Mouse (Mus musculus) brown adipose tissue, adult 24 weeks (tissue): ENCODE results near the gene Cmtm7. TPM values are rescaled to one million over a fixed set of nuclear protein-coding genes. Genes with fewer than 3 reads are reported as not detected.

Experiments used
- H3K27ac ChIP-seq: fragments of 200-500 bp; replicated peaks from 2 replicates; pipeline ENCODE4 v1.5.1; 2012; ENCODE audit warnings: low read depth, mild to moderate bottlenecking, low read length
- H3K4me1 ChIP-seq: fragments of 200-500 bp; 2 replicates; pipeline ENCODE4 v1.6.1; 2012; ENCODE audit warnings: low read length, mixed read lengths; ENCODE audit not compliant: control insufficient read depth, insufficient read depth, insufficient read length
- H3K4me3 ChIP-seq: fragments of 200-500 bp; 2 replicates; pipeline ENCODE4 v1.5.1; 2012; ENCODE audit warnings: low read depth, mild to moderate bottlenecking, low read length, moderate library complexity; ENCODE audit not compliant: insufficient read depth
- polyA plus RNA-seq: library from polyadenylated mRNA; stranded (reverse); fragments of >200 nt; gene quantifications from 2 replicates; pipeline ENCODE4 v1.2.4, GENCODE M21; 2012; ENCODE audit not compliant: missing spikeins, insufficient read depth, insufficient read length

The Cmtm7 gene
- 1.9 and 7.8 TPM in 2 replicates for polyA plus RNA-seq

DNA sequence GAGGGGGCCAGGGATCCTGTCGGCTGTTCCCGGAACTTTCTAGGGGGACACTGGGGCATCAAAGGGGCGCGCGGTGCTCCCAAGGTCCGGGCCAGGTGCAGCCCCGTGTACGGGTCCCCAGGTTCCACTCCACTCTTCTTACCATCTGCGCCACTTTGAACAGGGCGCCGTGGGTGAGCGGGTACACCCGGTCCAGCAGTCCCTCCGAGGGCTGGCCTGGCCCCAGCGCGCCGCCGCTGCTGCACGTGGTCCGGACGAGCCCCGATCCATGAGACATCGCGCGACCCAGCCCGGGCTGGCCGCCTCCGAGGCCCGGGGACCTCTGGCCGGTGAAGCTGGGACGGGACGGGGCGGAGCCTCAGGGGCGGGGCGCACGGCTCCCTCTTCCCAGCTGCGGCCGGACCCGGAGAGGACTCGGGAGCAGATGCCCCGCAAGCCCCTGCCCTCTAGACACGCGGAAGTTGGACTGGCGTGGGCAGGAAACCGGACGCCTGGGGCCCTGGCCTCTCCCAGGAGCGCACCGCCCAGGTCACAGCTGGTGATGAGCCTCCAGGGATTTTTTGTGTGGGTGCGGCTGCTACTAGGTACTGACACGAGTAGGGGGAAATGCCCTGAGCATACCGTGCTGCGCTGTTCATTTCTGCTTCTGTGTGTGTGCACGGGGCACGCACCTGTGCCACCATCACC lies at the start of gene Cmtm7:
Gene Cmtm7, minus strand, starts transcription at position 331 of the 687 bp plus-strand sequence.
- peaks cover 2% of the 10 kb centered on the region; the same call in 1 of the 2 replicates for H3K4me1 ChIP-seq

DNA sequence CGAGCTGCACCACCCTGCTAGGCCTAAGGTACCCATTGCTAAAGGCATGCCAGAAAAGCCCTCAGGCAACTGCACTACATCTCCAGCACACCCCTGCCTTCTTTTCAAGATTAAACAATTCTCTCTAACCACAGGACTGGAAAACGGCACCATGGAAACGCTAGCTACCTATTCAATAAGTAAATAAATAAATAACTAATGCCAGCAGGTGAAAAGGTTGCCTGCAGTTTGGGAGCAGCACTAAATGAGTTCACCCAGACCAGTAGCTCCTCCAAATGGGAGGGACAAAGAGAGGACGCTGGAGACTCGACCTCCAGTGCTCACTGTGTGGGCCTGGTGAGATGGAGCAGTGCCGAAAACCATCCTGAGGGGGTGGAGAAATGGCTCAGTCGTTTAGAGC lies 48.7 kb upstream of the Cmtm7 start:
- H3K4me1 ChIP-seq: peaks cover 13% of the 10 kb centered on the region
- no peak overlapping the region for H3K4me3 ChIP-seq
- no peak overlapping the region for H3K27ac ChIP-seq

More for the DNA sequence above, at the start of gene Cmtm7:
- Histone ChIP-seq H3K4me3 (peak within 1 kb of the TSS; percentile 71), H3K27ac (peak within 1 kb of the TSS; percentile 75)

DNA sequence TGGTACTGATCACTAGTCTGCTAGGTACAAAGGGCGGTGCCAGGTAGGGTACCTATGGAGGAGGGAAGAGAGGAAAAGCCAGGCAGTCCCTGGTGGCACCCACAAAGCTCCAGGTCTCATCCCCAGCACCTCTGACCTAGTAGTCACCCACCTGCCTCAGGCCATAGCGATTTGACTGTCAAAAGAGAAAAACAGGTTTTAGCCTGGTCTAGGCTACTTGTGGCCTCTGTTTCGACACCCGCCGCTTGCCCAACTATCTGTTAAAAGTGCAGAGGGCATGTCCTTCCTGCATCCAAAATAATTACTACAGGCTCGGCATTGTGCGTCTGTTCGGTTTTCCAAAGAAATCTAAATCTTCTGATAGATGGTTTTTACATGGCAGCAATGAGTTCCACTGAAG lies 48.0 kb upstream of the Cmtm7 start:
- Histone ChIP-seq H3K4me3 (no peak overlapping the region), H3K27ac (no peak overlapping the region; the same call in 1 of the 2 replicates), H3K4me1 (peaks cover 13% of the 10 kb centered on the region)

DNA sequence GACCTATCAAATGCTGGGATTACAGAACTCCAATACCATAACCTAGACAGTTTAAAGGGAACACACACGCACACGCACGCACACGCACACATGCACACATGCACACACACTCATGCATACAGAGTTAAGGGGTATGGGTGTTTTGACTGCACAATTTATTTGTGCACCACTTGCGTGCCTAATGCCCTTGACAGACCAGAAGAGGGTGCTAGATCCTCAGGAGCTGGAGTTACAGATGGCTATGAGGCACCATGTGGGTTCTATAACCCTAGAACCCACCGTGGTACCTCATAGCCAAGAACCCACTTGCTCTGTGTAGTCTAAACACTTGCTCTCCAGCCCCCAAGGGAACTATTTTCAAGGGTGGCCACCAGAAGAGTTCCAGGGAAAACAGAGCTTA lies 46.7 kb upstream of the Cmtm7 start:
- no peak overlapping the region for H3K4me3 ChIP-seq
- peaks cover 13% of the 10 kb centered on the region for H3K4me1 ChIP-seq
- H3K27ac ChIP-seq: peak overlapping the region; percentile 76

DNA sequence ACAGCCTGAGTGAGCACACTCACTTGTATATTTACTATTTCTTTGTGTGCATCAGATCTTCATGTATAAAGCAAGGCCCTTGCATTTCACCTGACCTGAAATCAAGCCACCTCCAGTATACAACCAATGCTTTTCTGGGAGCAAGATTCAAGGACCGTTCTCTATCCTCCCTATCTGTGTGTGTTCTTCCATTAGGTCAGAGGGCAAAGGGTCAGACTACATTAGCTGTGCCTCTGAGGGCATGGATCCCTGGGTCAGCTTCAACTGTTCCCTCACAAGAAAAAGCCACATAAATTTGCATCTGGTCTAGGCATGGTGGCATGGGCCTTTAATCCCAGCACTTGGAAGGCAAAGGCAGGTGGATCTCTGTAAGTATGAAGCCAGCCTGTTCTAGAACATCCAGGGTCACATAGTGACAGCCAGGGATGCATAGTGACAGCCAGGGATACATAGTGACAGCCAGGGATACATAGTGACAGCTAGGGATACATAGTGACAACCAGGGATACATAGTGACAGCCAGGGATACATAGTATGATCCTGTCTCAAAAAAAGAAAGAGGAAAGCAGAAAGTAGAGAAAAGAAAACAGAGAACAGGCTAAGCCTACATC lies 45.7 kb upstream of the Cmtm7 start:
- Histone ChIP-seq H3K4me3 (no peak overlapping the region), H3K4me1 (peaks cover 13% of the 10 kb centered on the region), H3K27ac (peak overlapping the region; percentile 77)

DNA sequence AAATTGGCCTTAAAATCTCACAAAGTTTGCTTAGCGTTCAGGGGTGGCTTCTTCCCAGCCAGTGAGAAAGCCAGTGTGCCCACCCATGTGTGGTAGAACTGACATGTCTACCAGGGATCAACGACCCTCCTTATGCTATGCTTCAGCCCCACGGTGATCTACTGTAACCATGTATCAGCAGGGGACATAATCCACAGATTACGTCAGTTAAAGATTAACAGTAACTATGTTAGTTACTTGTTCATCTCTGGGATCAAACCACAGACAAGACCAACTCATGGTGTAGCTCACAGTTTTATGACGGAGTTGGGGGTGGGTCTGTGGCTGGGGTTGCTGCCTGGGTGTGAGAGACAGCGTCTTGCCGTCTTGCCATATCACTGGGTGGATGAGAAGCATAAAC lies 42.5 kb upstream of the Cmtm7 start:
- peaks cover 13% of the 10 kb centered on the region for H3K4me1 ChIP-seq
- H3K27ac ChIP-seq: no peak overlapping the region
- H3K4me3 ChIP-seq: no peak overlapping the region

DNA sequence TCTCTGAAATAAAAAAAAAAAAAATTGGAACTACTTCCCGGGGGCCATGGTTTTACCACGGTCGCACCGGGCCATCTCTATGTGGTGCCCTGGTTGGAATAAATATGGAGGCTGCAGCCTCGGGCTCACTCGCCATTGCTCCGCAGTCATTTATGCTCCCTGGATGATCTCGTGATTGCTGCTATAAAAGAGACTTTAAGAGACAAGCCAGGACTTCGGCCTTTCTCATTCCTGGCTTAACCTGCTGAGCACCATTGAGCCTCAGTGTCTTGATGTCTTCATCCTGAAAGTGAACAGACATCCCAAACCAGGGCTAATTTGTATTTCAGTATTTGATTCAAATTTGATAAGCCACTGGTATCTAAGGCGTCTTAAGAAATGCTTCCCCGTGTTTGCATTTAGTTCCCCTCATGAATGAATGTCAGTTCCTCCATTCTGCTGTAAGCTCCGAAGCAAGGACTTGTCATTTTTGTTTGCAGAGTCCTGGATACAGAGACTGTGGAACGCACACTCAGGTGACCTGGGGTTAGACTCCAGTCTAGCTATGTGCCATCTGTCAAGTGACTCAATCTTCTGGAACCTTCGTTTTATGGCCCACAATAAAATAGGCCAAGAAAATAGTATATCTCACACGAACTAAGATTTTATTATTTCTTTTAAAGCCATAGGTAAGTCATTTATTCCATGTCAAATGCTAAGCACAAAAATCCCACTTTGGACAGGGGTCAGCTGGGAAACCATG lies 40.1 kb upstream of the Cmtm7 start:
- H3K4me1 ChIP-seq: no peaks in the 10 kb centered on the region
- H3K4me3 ChIP-seq: no peak overlapping the region
- H3K27ac ChIP-seq: no peak overlapping the region

DNA sequence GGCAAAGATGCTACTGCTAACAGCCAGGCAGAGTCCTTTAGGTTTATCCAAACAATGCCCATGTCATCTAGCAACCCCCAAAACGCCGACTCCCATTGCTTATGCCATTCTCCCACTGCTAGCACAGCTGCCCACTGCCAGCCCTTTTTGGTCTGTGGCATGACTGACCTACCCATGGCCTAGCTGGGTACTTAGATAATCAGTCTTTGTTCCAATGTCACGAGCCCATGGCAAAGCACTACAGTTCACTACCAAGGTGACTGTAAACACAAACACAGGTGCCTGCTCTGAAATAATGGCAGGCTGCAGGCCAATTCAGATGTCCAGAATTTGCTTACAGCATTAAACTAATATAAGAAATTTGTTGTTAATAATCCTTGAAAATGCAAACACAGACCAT lies 37.3 kb upstream of the Cmtm7 start:
- Histone ChIP-seq H3K27ac (no peak overlapping the region), H3K4me1 (0 out of 2 replicates have a peak, but pooled peaks cover 3% of the 10 kb centered on the region), H3K4me3 (no peak overlapping the region)

DNA sequence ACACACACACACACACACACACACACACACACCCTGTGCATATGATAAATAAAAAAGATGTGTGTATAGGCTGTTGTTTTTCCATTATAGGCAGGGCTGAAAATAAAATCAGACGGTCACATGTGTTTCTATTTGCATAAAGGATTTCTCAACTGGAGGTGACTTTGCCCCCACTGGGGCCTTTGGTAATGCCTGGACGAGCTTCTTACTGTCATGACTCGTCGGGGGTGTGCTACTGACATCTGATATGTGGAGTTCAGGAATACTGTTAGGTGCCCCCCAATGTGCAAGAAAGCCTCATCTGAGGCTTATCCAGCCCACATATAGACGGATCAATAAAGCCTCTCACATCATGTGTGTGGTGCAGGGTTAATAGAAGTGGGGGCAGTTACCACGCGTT lies 35.4 kb upstream of the Cmtm7 start:
- H3K4me1 ChIP-seq: 0 out of 2 replicates have a peak, but pooled peaks cover 3% of the 10 kb centered on the region
- no peak overlapping the region for H3K4me3 ChIP-seq
- H3K27ac ChIP-seq: no peak overlapping the region

DNA sequence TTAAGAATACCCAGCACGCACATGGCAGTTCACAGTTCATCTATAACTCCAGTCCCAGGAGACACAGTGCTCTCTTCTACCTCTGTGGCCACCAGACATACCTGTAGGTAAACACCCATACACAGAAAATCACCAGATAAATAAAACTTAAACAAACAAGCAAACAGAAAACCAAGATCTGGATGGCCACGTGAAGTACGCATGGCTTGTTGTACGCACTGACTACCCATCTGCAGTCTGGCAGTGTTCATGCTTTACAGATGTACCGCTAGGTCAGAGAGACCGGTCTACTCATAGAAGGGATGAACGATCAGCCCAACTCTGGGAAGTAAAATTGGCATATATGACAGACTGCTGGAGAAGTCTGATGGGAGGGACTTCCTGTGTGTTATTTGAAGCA lies 34.5 kb upstream of the Cmtm7 start:
- Histone ChIP-seq H3K4me1 (peaks cover 5% of the 10 kb centered on the region), H3K27ac (no peak overlapping the region), H3K4me3 (no peak overlapping the region)

DNA sequence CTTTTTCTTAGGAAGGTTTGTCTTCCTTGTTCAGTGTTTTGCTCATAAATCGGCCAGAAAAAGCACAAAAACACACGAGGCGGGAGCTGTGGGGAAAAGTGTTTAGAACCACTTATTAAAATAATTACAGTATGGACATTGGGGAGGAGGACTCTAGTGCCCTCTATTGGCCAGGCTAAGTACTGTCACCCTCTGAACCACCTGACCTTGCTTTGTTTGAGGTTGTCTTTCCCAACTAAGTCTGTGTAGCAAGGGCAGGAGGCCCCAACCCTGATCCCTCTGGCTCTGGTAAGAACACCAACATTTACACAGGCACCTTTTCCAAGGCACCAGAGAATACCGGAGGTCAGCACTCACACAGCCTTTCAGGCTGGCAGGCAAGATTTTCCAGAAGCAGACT lies 33.7 kb upstream of the Cmtm7 start:
- H3K27ac ChIP-seq: no peak overlapping the region
- H3K4me1 ChIP-seq: peaks cover 9% of the 10 kb centered on the region
- H3K4me3 ChIP-seq: no peak overlapping the region

DNA sequence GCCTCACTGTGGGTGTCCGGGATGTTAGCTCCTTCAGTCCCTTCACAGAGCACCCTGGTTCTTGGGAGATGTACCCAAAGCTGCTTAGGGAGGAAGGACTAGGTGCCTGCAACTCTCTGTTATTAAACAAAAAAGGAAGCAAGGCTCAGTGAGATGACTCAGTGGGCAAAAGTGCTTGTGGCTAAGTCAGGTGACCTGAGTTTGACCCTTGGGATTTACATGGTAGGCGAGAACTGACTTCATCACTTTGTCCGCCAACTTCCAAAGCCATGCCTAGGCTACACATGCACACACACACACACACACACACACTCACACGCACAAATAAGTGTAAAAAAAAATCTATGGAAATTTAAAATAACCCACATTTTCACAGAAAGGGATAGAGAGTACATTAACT lies 30.3 kb upstream of the Cmtm7 start:
- peaks cover 9% of the 10 kb centered on the region for H3K4me1 ChIP-seq
- no peak overlapping the region for H3K27ac ChIP-seq
- no peak overlapping the region for H3K4me3 ChIP-seq

DNA sequence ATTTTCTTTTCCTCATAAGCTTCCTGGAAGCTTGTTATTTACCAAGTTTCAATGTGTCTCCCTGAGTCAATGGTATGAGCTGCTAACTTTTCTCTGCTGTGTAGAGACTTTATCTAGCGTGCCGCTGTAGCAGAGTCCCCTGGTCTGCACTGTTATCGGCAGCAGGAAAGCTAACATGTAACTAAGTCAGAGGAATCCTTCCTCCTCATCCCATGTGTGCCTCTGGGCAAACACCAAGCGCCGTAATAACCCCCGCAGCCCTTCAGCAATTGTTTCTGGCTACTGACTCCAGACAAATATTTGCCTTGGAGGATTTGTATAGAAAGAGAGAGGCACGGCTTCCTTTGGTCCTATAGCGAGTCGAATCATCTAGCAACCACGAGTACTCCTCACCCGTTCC lies 29.2 kb upstream of the Cmtm7 start:
- H3K4me3 ChIP-seq: no peak overlapping the region
- peaks cover 9% of the 10 kb centered on the region for H3K4me1 ChIP-seq
- H3K27ac ChIP-seq: no peak overlapping the region

DNA sequence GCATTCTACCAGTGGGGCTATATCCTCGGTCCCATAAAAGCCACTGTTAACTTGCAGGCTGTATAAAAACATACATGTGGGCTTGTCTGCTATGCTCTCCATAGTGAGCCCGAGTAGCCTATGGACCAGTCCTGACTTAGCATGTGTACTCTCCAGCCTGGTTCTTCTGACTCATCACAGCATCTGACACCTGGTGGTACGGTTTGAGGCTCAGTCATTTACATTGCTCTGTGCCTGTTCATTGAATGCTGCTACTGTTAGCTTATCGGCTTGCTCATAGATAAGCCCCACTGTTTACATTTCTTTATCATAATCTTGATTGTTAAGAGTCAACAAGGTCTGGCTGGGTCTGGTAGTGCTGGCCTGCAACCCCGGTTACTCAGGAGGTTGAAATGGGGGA lies 27.0 kb upstream of the Cmtm7 start:
- no peak overlapping the region for H3K27ac ChIP-seq
- no peak overlapping the region for H3K4me3 ChIP-seq
- H3K4me1 ChIP-seq: peaks cover 15% of the 10 kb centered on the region

DNA sequence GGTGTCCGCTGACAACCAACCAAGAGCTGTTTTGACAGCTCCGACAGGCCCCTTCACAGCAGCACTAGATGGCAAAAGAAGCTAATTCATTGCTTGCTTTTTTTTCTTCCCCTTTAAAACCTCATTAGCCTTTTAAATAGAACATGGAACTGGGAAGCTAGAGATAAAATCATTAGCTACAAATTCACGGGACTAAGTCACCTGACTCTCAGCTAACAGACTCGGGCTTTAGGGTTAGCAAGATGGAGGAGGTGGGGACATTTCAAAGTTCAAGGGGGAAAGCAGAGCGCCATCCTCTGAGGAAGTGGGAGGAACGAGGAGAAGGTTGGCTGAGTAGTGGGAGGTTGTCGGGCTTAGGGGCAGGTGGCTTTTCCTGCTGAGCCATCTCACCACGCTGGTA lies 25.6 kb upstream of the Cmtm7 start:
- H3K4me1 ChIP-seq: peaks cover 15% of the 10 kb centered on the region
- no peak overlapping the region for H3K27ac ChIP-seq

More for the DNA sequence above, 25.6 kb upstream of the Cmtm7 start:
- no peak overlapping the region for H3K4me3 ChIP-seq
